Mouse (Mus musculus): ENCODE measurements around the gene Mettl26. TPM values are rescaled to one million over a fixed set of nuclear protein-coding genes. Genes with fewer than 3 reads are reported as not detected.

Gene Mettl26
- polyA plus RNA-seq, 1 experiment from 2014 or later: 74.5 TPM

DNA sequence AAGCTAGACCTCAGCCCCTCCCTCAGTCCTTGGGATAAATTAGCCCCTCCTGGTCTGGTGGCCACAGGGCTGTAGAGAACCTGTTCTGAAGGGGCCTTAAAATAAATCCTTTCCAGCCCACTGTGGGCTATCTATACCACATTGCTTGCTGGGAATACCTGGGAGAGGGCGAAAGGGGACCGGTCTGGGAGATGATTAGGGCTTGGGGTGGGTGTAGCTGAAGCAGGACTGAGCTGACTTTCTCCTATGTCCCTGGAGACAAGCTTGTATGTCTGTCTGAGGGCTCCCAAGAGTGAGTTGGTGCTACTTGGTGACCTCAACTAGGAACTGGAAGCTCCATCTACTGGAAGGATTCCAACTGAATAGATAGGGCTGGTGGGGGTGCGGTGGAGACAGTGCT lies 2.2 kb downstream of the Mettl26 start:
- Histone ChIP-seq H3K4me1 (replicated peaks; ENCODE audit: control insufficient read depth, insufficient read depth, low read length) (peaks cover 45% of the 10 kb centered on the region), H3K4me3 (ENCODE audit: low read depth, low read length) (no peak overlapping the region; the same call in 1 of the 2 replicates), H3K27me3 (replicated peaks; ENCODE audit: control insufficient read depth, insufficient read depth, low read length) (no peaks in the 10 kb centered on the region), H3K9me3 (ENCODE audit: control insufficient read depth, low read length) (no peaks in the 10 kb centered on the region), H3K9ac (ENCODE audit: low read depth, low read length) (no peak overlapping the region), H3K36me3 (ENCODE audit: control insufficient read depth, insufficient read depth, low read length) (peaks cover 3% of the 10 kb centered on the region; the same call in 1 of the 2 replicates), H3K27ac (ENCODE audit: low read depth, low read length) (no peak overlapping the region), H3K4me2 (peak overlapping the region; percentile 88; the same call in 1 of the 2 replicates)
- WGBS: 78% methylated on average over 3 of the region's 3 CpGs
- ATAC-seq (replicated peaks; ENCODE audit: low FRiP score) (no peak), DNase-seq (ENCODE audit: low spot score) (no peak)

DNA sequence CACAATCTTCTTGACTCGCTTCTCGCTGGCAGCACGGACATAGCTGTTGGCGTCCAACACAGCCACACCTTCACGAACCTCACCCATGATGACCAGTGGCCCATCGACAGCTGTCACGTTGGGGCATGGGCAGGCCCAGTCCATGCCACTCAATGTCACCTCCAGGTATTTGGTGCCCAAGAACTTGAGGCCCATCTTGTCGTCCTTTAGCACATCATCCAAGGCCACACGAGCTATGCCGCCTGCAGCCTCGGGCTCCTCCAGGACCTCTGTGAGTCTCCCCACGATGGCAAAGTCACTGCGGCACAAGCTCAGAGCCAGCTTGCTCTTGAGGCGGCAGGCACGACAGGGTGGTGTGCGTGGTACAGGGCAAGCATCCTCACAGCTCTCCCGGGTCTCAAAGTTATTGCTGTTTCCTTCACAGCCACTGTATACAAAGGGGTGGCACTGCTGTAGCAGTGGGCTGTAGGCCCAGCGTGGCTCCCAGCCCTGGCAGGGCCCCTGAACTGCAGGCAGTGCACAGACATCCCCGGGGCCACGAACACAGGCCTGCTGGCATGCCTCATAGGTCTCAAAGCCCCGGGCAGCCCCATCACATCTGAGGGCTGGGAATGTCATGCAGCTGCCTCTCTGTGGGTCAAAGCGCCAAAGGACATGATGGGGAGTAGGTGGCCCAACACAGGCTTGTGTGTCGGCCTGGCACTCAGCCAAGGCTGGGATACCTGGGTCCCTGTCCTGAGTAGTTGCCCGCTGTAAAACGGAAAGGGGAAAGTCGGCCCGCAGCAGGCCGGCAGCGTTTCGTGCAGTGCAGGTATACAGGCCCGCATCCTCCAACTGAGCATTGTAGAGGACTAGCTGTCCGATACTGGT lies 3.1 kb downstream of the Mettl26 start:
- Histone ChIP-seq H3K36me3 (ENCODE audit: control insufficient read depth, insufficient read depth, low read length) (peaks cover 3% of the 10 kb centered on the region; the same call in 1 of the 2 replicates), H3K27ac (ENCODE audit: low read depth, low read length) (no peak overlapping the region), H3K9me3 (ENCODE audit: control insufficient read depth, low read length) (no peaks in the 10 kb centered on the region), H3K4me2 (no peak overlapping the region), H3K4me1 (replicated peaks; ENCODE audit: control insufficient read depth, insufficient read depth, low read length) (peaks cover 50% of the 10 kb centered on the region), H3K9ac (ENCODE audit: low read depth, low read length) (no peak overlapping the region), H3K27me3 (replicated peaks; ENCODE audit: control insufficient read depth, insufficient read depth, low read length) (no peaks in the 10 kb centered on the region), H3K4me3 (ENCODE audit: low read depth, low read length) (no peak overlapping the region)
- 95% methylated on average over 32 of the region's 32 CpGs for WGBS
- DNase-seq (ENCODE audit: low spot score): no peak
- ATAC-seq (replicated peaks; ENCODE audit: low FRiP score): no peak

DNA sequence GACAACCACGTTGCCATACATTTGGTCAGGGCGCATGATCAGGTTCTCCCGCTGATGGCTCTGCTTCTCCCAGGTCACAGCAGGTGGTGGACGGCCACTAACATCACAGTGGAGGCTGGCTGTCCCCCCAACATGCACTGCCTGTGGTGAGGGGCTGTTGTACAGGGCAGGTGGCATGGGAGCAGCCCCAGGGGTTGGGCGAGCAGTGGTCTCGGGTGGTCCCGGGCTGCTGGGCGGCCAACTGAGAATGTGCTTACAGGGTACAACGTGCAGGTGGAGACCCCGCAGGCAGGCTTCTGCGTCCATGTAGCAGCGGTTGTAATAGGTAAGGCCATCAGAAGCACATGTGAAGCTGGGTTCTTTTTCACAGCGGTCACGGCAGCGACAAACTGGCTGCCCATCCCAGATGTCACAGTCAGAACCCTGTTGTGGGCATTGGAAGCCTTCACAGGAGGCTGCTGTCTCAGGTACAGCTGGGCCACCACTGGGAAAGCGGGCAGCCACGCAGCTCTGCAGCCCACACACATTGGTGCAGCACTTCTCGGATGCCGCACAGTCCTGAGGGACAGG lies 3.8 kb downstream of the Mettl26 start:
- Histone ChIP-seq H3K9me3 (ENCODE audit: control insufficient read depth, low read length) (no peaks in the 10 kb centered on the region), H3K4me2 (no peak overlapping the region), H3K4me1 (replicated peaks; ENCODE audit: control insufficient read depth, insufficient read depth, low read length) (peaks cover 50% of the 10 kb centered on the region), H3K4me3 (ENCODE audit: low read depth, low read length) (no peak overlapping the region), H3K9ac (ENCODE audit: low read depth, low read length) (no peak overlapping the region), H3K36me3 (ENCODE audit: control insufficient read depth, insufficient read depth, low read length) (peaks cover 9% of the 10 kb centered on the region), H3K27me3 (replicated peaks; ENCODE audit: control insufficient read depth, insufficient read depth, low read length) (no peaks in the 10 kb centered on the region), H3K27ac (ENCODE audit: low read depth, low read length) (no peak overlapping the region)
- 90% methylated on average over 19 of the region's 19 CpGs for WGBS
- DNase-seq (ENCODE audit: low spot score) (no peak), ATAC-seq (replicated peaks; ENCODE audit: low FRiP score) (no peak)

DNA sequence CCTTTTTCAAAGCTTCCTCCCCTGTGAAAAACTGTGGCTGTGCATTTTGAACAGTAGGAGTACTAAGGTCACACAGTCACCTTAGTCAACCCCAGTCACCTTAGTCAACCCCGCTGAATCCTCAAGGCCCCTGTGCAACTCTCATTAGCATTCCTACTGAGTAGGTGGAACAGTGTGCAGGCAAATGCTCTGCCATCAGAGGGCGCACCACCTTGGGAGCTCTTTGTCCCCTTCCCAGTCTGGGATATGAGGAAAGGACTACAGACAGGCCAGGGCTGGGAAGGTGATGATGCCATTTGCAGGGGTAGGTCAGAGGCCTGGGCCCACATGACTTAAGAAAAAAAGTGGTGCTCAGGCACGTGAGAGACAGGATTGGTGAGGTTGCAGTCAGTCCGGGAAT lies 4.4 kb downstream of the Mettl26 start:
- H3K4me1 ChIP-seq (replicated peaks; ENCODE audit: control insufficient read depth, insufficient read depth, low read length): peaks cover 45% of the 10 kb centered on the region
- 69% methylated on average over 4 of the region's 4 CpGs for WGBS
- no peak for ATAC-seq (replicated peaks; ENCODE audit: low FRiP score)
- no peaks in the 10 kb centered on the region for H3K27me3 ChIP-seq (replicated peaks; ENCODE audit: control insufficient read depth, insufficient read depth, low read length)
- H3K9me3 ChIP-seq (ENCODE audit: control insufficient read depth, low read length): no peaks in the 10 kb centered on the region
- no peak for DNase-seq (ENCODE audit: low spot score)
- H3K4me3 ChIP-seq (ENCODE audit: low read depth, low read length): no peak overlapping the region
- H3K36me3 ChIP-seq (ENCODE audit: control insufficient read depth, insufficient read depth, low read length): peaks cover 13% of the 10 kb centered on the region
- no peak overlapping the region for H3K9ac ChIP-seq (ENCODE audit: low read depth, low read length)
- H3K4me2 ChIP-seq: no peak overlapping the region
- H3K27ac ChIP-seq (ENCODE audit: low read depth, low read length): peak overlapping the region; percentile 54; the same call in 1 of the 2 replicates

GRCm38 (mm10) chr17:25879750-25880149 lies 4.9 kb downstream of the Mettl26 start:
- ATAC-seq (replicated peaks; ENCODE audit: low FRiP score): no peak
- peaks cover 44% of the 10 kb centered on the region for H3K4me1 ChIP-seq (replicated peaks; ENCODE audit: control insufficient read depth, insufficient read depth, low read length)
- 83% methylated on average over 8 of the region's 8 CpGs for WGBS

DNA sequence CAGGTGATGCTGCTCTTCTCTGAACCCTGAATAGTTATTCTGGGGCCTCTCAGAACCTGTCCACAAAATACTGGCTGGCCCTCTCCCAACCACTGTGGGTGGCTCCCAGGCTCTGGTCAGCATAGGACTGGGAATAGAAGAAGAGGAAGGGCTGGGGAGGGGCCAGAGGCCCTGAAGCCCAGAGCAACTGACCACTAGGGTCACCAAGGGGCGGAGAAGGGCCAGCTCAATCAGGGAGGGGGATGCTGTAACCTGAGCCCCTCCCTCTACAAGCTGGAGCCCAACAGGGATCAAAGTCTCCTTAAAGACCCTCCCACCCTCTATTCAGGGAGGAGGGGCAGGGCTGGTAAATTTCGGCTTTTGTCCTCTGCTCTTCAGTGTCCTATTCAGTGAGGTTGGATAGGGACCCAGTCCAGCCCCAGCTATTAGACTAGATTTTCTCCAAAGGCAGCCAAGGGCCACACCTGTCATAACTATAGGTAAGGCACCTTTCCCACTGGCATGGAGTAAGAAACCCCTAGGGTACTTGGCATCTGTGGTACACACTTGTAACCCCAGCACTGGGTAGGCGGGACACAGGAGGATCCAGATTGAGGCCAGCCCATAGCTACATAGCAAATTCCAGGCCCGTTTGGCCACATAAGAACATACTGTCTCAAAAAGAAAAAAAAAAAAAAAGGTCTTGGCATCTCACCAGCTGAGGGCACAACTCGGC lies 5.5 kb downstream of the Mettl26 start, which contains the start of gene Wfikkn1:
Gene Wfikkn1 (minus strand): TSS at position 663 of the 715 bp plus-strand sequence.
- Histone ChIP-seq H3K4me1 (replicated peaks; ENCODE audit: control insufficient read depth, insufficient read depth, low read length) (peaks cover 44% of the 10 kb centered on the region), H3K4me2 (peak within 1 kb of the TSS; percentile 19; the same call in 1 of the 2 replicates), H3K4me3 (ENCODE audit: low read depth, low read length) (no peak within 1 kb of the TSS), H3K9me3 (ENCODE audit: control insufficient read depth, low read length) (no peaks in the 10 kb centered on the region), H3K36me3 (ENCODE audit: control insufficient read depth, insufficient read depth, low read length) (peaks cover 17% of the 10 kb centered on the region), H3K27me3 (replicated peaks; ENCODE audit: control insufficient read depth, insufficient read depth, low read length) (no peaks in the 10 kb centered on the region), H3K27ac (ENCODE audit: low read depth, low read length) (peak within 1 kb of the TSS; percentile 62), H3K9ac (ENCODE audit: low read depth, low read length) (no peak within 1 kb of the TSS)
- DNase-seq (ENCODE audit: low spot score) (no peak), ATAC-seq (replicated peaks; ENCODE audit: low FRiP score) (no peak; the same call in 1 of the 2 replicates)
- 63% methylated on average over 5 of the region's 5 CpGs for WGBS

More at GRCm38 (mm10) chr17:25879750-25880149, 4.9 kb downstream of the Mettl26 start:
- H3K9ac ChIP-seq (ENCODE audit: low read depth, low read length): no peak overlapping the region
- DNase-seq (ENCODE audit: low spot score): no peak
- peaks cover 17% of the 10 kb centered on the region for H3K36me3 ChIP-seq (ENCODE audit: control insufficient read depth, insufficient read depth, low read length)
- H3K27me3 ChIP-seq (replicated peaks; ENCODE audit: control insufficient read depth, insufficient read depth, low read length): no peaks in the 10 kb centered on the region
- H3K9me3 ChIP-seq (ENCODE audit: control insufficient read depth, low read length): no peaks in the 10 kb centered on the region
- H3K27ac ChIP-seq (ENCODE audit: low read depth, low read length): peak overlapping the region; percentile 54; the same call in 1 of the 2 replicates
- H3K4me3 ChIP-seq (ENCODE audit: low read depth, low read length): no peak overlapping the region
- H3K4me2 ChIP-seq: peak overlapping the region; percentile 19; the same call in 1 of the 2 replicates

DNA sequence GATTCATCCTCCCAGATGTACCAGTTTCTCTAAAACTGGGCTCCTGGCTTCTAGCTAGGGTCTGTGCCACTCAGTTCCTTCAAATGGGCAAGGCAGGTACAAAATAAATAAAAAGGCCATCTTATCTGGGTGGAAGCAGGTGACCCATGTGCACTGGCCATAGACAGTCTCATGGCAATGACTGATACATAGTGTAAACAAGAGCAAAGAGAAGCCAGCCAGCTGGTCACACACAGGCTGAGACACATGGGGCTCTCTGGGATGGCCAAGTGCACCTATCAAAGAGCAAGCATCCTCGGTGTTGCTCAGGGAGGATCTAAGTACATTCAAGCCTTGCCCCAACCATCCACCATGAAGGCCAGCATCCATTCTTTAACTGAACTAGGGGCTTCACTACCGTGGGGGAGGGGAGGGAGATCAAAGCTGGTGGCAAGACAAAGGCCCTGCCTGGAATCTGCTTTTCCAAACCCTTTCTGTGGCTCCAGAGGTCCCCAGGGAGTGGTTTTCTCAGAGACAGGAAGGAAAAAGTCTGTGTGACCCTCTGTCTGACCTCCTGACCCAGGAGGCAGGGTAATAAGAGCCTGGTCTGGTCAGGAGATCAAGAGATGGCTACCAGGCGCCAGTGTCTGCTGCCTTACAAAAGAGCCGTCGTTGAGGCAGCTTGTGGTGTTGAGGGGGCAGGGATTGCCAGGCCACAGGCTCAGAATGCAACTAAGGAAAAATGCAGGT lies 6.2 kb downstream of the Mettl26 start:
- Histone ChIP-seq H3K9ac (ENCODE audit: low read depth, low read length) (no peak overlapping the region), H3K27me3 (replicated peaks; ENCODE audit: control insufficient read depth, insufficient read depth, low read length) (no peaks in the 10 kb centered on the region), H3K36me3 (ENCODE audit: control insufficient read depth, insufficient read depth, low read length) (peaks cover 17% of the 10 kb centered on the region), H3K4me3 (ENCODE audit: low read depth, low read length) (no peak overlapping the region), H3K27ac (ENCODE audit: low read depth, low read length) (peak overlapping the region; percentile 62), H3K9me3 (ENCODE audit: control insufficient read depth, low read length) (no peaks in the 10 kb centered on the region), H3K4me2 (no peak overlapping the region), H3K4me1 (replicated peaks; ENCODE audit: control insufficient read depth, insufficient read depth, low read length) (peaks cover 41% of the 10 kb centered on the region)
- ATAC-seq (replicated peaks; ENCODE audit: low FRiP score) (no peak), DNase-seq (ENCODE audit: low spot score) (no peak)
- 27% methylated on average over 5 of the region's 5 CpGs for WGBS

GRCm38 (mm10) chr17:25881691-25882090 lies 6.8 kb downstream of the Mettl26 start:
- no peak overlapping the region for H3K4me3 ChIP-seq (ENCODE audit: low read depth, low read length)
- H3K9ac ChIP-seq (ENCODE audit: low read depth, low read length): no peak overlapping the region
- H3K36me3 ChIP-seq (ENCODE audit: control insufficient read depth, insufficient read depth, low read length): peaks cover 17% of the 10 kb centered on the region
- H3K27me3 ChIP-seq (replicated peaks; ENCODE audit: control insufficient read depth, insufficient read depth, low read length): no peaks in the 10 kb centered on the region
- ATAC-seq (replicated peaks; ENCODE audit: low FRiP score) (no peak), DNase-seq (ENCODE audit: low spot score) (no peak)
- no peak overlapping the region for H3K4me2 ChIP-seq
- 56% methylated on average over 4 of the region's 4 CpGs for WGBS
- H3K9me3 ChIP-seq (ENCODE audit: control insufficient read depth, low read length): no peaks in the 10 kb centered on the region
- H3K4me1 ChIP-seq (replicated peaks; ENCODE audit: control insufficient read depth, insufficient read depth, low read length): peaks cover 35% of the 10 kb centered on the region
- H3K27ac ChIP-seq (ENCODE audit: low read depth, low read length): peak overlapping the region; percentile 62

Data from liver, embryonic 11.5 days (tissue).